Comparison of ENCODE assay signal across 8 mouse cellular contexts in genomic region chr2:30048101-30048501, GRCm38 (mm10). TPM values are rescaled to one million over a fixed set of nuclear protein-coding genes. Genes with fewer than 3 reads are reported as not detected.
DNase-seq lines count a peak whose midpoint lies in the region; ATAC-seq lines count a peak whose summit lies in the region.

No protein-coding gene starts in this region.

- WGBS in kidney, embryonic 15.5 days = 50% methylated on average over 11 of the region's 11 CpGs
- 57% methylated on average over 11 of the region's 11 CpGs for WGBS in hindbrain, embryonic 12.5 days
- 61% methylated on average over 11 of the region's 11 CpGs for WGBS in midbrain, embryonic 14.5 days

- no peak for ATAC-seq in kidney, embryonic 15.5 days (replicated peaks; ENCODE audit: low FRiP score)
- ATAC-seq in hindbrain, embryonic 12.5 days (ENCODE audit: low FRiP score) = peak; percentile 23; the same call in 1 of the 2 replicates
- ATAC-seq in midbrain, embryonic 14.5 days (ENCODE audit: low FRiP score, low TSS enrichment) = no peak

- peak overlapping the region; percentile 67 for H3K4me2 ChIP-seq in kidney, embryonic 15.5 days
- peak overlapping the region; percentile 62 for H3K4me2 ChIP-seq in hindbrain, embryonic 12.5 days (replicated peaks)
- peak overlapping the region; percentile 61 for H3K4me2 ChIP-seq in midbrain, embryonic 14.5 days (ENCODE audit: low read length)

- peak overlapping the region; percentile 97 for H3K27ac ChIP-seq in kidney, embryonic 15.5 days
- peak overlapping the region; percentile 95 for H3K27ac ChIP-seq in hindbrain, embryonic 12.5 days
- peak overlapping the region; percentile 96 for H3K27ac ChIP-seq in midbrain, embryonic 14.5 days (replicated peaks; ENCODE audit: low read depth, low read length)

- peaks cover 20% of the 10 kb centered on the region; the same call in 1 of the 2 replicates for H3K36me3 ChIP-seq in kidney, embryonic 15.5 days
- H3K36me3 ChIP-seq in hindbrain, embryonic 12.5 days = peaks cover 9% of the 10 kb centered on the region
- H3K36me3 ChIP-seq in midbrain, embryonic 14.5 days (ENCODE audit: control insufficient read depth, insufficient read depth, low read length) = peaks cover 7% of the 10 kb centered on the region; the same call in 1 of the 2 replicates

- no peaks in the 10 kb centered on the region for H3K9me3 ChIP-seq in kidney, embryonic 15.5 days (replicated peaks)
- no peaks in the 10 kb centered on the region for H3K9me3 ChIP-seq in hindbrain, embryonic 12.5 days (replicated peaks)
- no peaks in the 10 kb centered on the region for H3K9me3 ChIP-seq in midbrain, embryonic 14.5 days (ENCODE audit: control insufficient read depth, low read length)

- H3K9ac ChIP-seq in kidney, embryonic 15.5 days = peak overlapping the region; percentile 62
- peak overlapping the region; percentile 67; the same call in 1 of the 2 replicates for H3K9ac ChIP-seq in hindbrain, embryonic 12.5 days
- H3K9ac ChIP-seq in midbrain, embryonic 14.5 days (replicated peaks; ENCODE audit: low read length) = peak overlapping the region; percentile 69; the same call in 1 of the 2 replicates

- peaks cover 15% of the 10 kb centered on the region for H3K4me1 ChIP-seq in kidney, embryonic 15.5 days
- H3K4me1 ChIP-seq in hindbrain, embryonic 12.5 days = peaks cover 5% of the 10 kb centered on the region; the same call in 1 of the 2 replicates
- H3K4me1 ChIP-seq in midbrain, embryonic 14.5 days (ENCODE audit: control insufficient read depth, insufficient read depth, low read length) = peaks cover 11% of the 10 kb centered on the region

- no peak for DNase-seq in kidney, postnatal 14 days
- DNase-seq in MN1 (ENCODE audit: low spot score) = peak; percentile 55
- no peak for DNase-seq in midbrain, embryonic 14.5 days
- no peak for DNase-seq in gastrocnemius, postnatal 25 days
- no peak for DNase-seq in c-Kit-positive CD71-positive TER-119-positive erythroid progenitor cells, embryonic 14.5 days (ENCODE audit: low spot score)
- DNase-seq in urinary bladder, adult 18-20 months (ENCODE audit: low spot score in 2 of 2) = no peak

- H3K4me3 ChIP-seq in kidney, embryonic 15.5 days (replicated peaks) = peak overlapping the region; percentile 66
- peak overlapping the region; percentile 62 for H3K4me3 ChIP-seq in hindbrain, embryonic 12.5 days
- peak overlapping the region; percentile 66 for H3K4me3 ChIP-seq in midbrain, embryonic 14.5 days (replicated peaks; ENCODE audit: low read depth, low read length)

- H3K27me3 ChIP-seq in kidney, embryonic 15.5 days = no peaks in the 10 kb centered on the region
- H3K27me3 ChIP-seq in hindbrain, embryonic 12.5 days = no peaks in the 10 kb centered on the region
- H3K27me3 ChIP-seq in midbrain, embryonic 14.5 days (ENCODE audit: control insufficient read depth, insufficient read depth, low read length) = no peaks in the 10 kb centered on the region

RNA-seq across cellular contexts. Expression of gene Wdr34, which starts 0.6 kb away (rescaled TPM):
- 34.8 and 40.7 TPM in 2 replicates for polyA plus RNA-seq in kidney, embryonic 15.5 days (2015; fragmentation: Nextera tagmentation; extraction: Ambion mirVana)
- polyA plus RNA-seq in hindbrain, embryonic 12.5 days (2016; fragmentation: Nextera tagmentation; extraction: Ambion mirVana) = 40.4 and 41.0 TPM in 2 replicates
- polyA plus RNA-seq in midbrain, embryonic 14.5 days (2014; fragmentation: Nextera tagmentation; extraction: Ambion mirVana) = 62.9 and 80.2 TPM in 2 replicates
- total RNA-seq in gastrocnemius, postnatal 25 days (2021) = 1 to 10 TPM; 3.3 to 3.4 TPM

RNA-seq across cellular contexts. Expression of gene Set, which starts 9.1 kb away (rescaled TPM):
- 486 and 529 TPM in 2 replicates for polyA plus RNA-seq in kidney, embryonic 15.5 days (2015; fragmentation: Nextera tagmentation; extraction: Ambion mirVana)
- polyA plus RNA-seq in hindbrain, embryonic 12.5 days (2016; fragmentation: Nextera tagmentation; extraction: Ambion mirVana) = 558 and 568 TPM in 2 replicates
- 376 and 427 TPM in 2 replicates for polyA plus RNA-seq in midbrain, embryonic 14.5 days (2014; fragmentation: Nextera tagmentation; extraction: Ambion mirVana)
- total RNA-seq in gastrocnemius, postnatal 25 days (2021) = 10 to 100 TPM; 75.4 to 85.1 TPM

RNA-seq across cellular contexts. Expression of gene Pkn3, which starts 29.4 kb away (rescaled TPM):
- polyA plus RNA-seq in kidney, embryonic 15.5 days (2015; fragmentation: Nextera tagmentation; extraction: Ambion mirVana) = 11.5 and 13.2 TPM in 2 replicates
- 7.0 and 7.2 TPM in 2 replicates for polyA plus RNA-seq in hindbrain, embryonic 12.5 days (2016; fragmentation: Nextera tagmentation; extraction: Ambion mirVana)
- polyA plus RNA-seq in midbrain, embryonic 14.5 days (2014; fragmentation: Nextera tagmentation; extraction: Ambion mirVana) = 1.1 and 1.9 TPM in 2 replicates
- total RNA-seq in gastrocnemius, postnatal 25 days (2021) = 1 to 10 TPM; 3.8 to 5.4 TPM

RNA-seq across cellular contexts. Expression of gene Zdhhc12, which starts 45.3 kb away (rescaled TPM):
- polyA plus RNA-seq in kidney, embryonic 15.5 days (2015; fragmentation: Nextera tagmentation; extraction: Ambion mirVana) = 35.2 and 37.7 TPM in 2 replicates
- 23.7 and 25.5 TPM in 2 replicates for polyA plus RNA-seq in hindbrain, embryonic 12.5 days (2016; fragmentation: Nextera tagmentation; extraction: Ambion mirVana)
- 17.6 and 18.7 TPM in 2 replicates for polyA plus RNA-seq in midbrain, embryonic 14.5 days (2014; fragmentation: Nextera tagmentation; extraction: Ambion mirVana)
- 1 to 10 TPM; 2.4 to 3.1 TPM for total RNA-seq in gastrocnemius, postnatal 25 days (2021)
